Mouse (Mus musculus) thymus, adult 2 months (tissue): Measurements from ENCODE around the gene Herc6. TPM values are rescaled to one million over a fixed set of nuclear protein-coding genes. Genes with fewer than 3 reads are reported as not detected.

Source experiments
- DNase-seq: peaks from one replicate; pipeline ENCODE4 v3.0.0; 2021
- H3K27ac ChIP-seq: fragments of 200-500 bp; 2 replicates; pipeline ENCODE4 v1.5.1; 2012; ENCODE audit warnings: low read length, control low read depth; ENCODE audit not compliant: control insufficient read depth, insufficient read depth
- H3K27me3 ChIP-seq: fragments of 200-500 bp; 2 replicates; pipeline ENCODE4 v1.6.1; 2012; ENCODE audit warnings: mild to moderate bottlenecking, low read length, moderate library complexity, mixed read lengths; ENCODE audit not compliant: control insufficient read depth, insufficient read depth
- H3K36me3 ChIP-seq: fragments of 200-500 bp; 2 replicates; pipeline ENCODE4 v1.6.1; 2012; ENCODE audit warnings: mild to moderate bottlenecking, low read length, moderate library complexity; ENCODE audit not compliant: control insufficient read depth, insufficient read depth
- H3K4me1 ChIP-seq: fragments of 200-500 bp; replicated peaks from 2 replicates; pipeline ENCODE4 v1.6.1; 2012; ENCODE audit warnings: low read length; ENCODE audit not compliant: control insufficient read depth, insufficient read depth
- H3K4me3 ChIP-seq: fragments of 200-500 bp; 2 replicates; pipeline ENCODE4 v1.5.1; 2012; ENCODE audit warnings: mild to moderate bottlenecking, low read length, control low read depth, moderate library complexity; ENCODE audit not compliant: control insufficient read depth, insufficient read depth
- CTCF ChIP-seq: fragments of 200-500 bp; IDR thresholded peaks from 2 replicates; pipeline ENCODE4 v1.5.1; 2012; ENCODE audit warnings: mild to moderate bottlenecking, control low read depth, low read length, moderate library complexity, borderline replicate concordance; ENCODE audit not compliant: control insufficient read depth, poor library complexity, insufficient read depth; ENCODE audit errors: extremely low read depth
- POLR2A ChIP-seq: fragments of 200-500 bp; IDR thresholded peaks from 2 replicates; pipeline ENCODE4 v1.6.1; 2012; ENCODE audit warnings: mild to moderate bottlenecking, low read length, control low read depth, moderate library complexity; ENCODE audit not compliant: control insufficient read depth, poor library complexity, insufficient read depth; ENCODE audit errors: extremely low read depth
- WGBS: fragments of 180-500 bp; shearing (Covaris S2); methylation state at CpG from one replicate; pipeline ENCODE4 v1.1.7; 2018; 5-methylcytosine and 5-hydroxymethylcytosine counted together
- polyA plus RNA-seq: library from polyadenylated mRNA; depleted of rRNA; stranded (reverse); fragments of >200 nt; gene quantifications from 2 replicates; pipeline ENCODE4 v1.2.3, GENCODE M21; 2012

Gene Herc6
- polyA plus RNA-seq, 1 experiment: 15.7 TPM

- WGBS: 95% methylated on average over 2 of the region's 2 CpGs
- TF ChIP-seq CTCF: no peak
- TF ChIP-seq POLR2A: no peak
- H3K36me3 ChIP-seq: peaks cover 28% of the 10 kb centered on the region
Observed at GRCm38 (mm10) chr6:57615788-57616187, 35.0 kb downstream of the Herc6 start.

GRCm38 (mm10) chr6:57639531-57639930 is 58.7 kb downstream of the Herc6 start:
- H3K27ac ChIP-seq: no peak overlapping the region
- H3K4me3 ChIP-seq: no peak overlapping the region
- no peaks in the 10 kb centered on the region for H3K27me3 ChIP-seq
- peaks cover 3% of the 10 kb centered on the region; the same call in 1 of the 2 replicates for H3K36me3 ChIP-seq
- DNase-seq: no peak
- 95% methylated on average over 1 of the region's 1 CpGs for WGBS
- H3K4me1 ChIP-seq: 0 out of 2 replicates have a peak, but pooled peaks cover 2% of the 10 kb centered on the region
- TF ChIP-seq POLR2A (no peak), CTCF (no peak)

More at GRCm38 (mm10) chr6:57615788-57616187, 35.0 kb downstream of the Herc6 start:
- Histone ChIP-seq H3K4me1 (no peaks in the 10 kb centered on the region), H3K27ac (no peak overlapping the region), H3K27me3 (no peaks in the 10 kb centered on the region), H3K4me3 (no peak overlapping the region)
- no peak for DNase-seq

GRCm38 (mm10) chr6:57641789-57642188 is 61.0 kb downstream of the Herc6 start:
- H3K4me3 ChIP-seq: no peak overlapping the region
- H3K27me3 ChIP-seq: no peaks in the 10 kb centered on the region
- DNase-seq: no peak
- H3K4me1 ChIP-seq: 0 out of 2 replicates have a peak, but pooled peaks cover 2% of the 10 kb centered on the region
- TF ChIP-seq CTCF: no peak
- no peak overlapping the region for H3K27ac ChIP-seq
- H3K36me3 ChIP-seq: peaks cover 3% of the 10 kb centered on the region; the same call in 1 of the 2 replicates
- 25% methylated on average over 4 of the region's 4 CpGs for WGBS

GRCm38 (mm10) chr6:57647256-57647655 is 66.5 kb downstream of the Herc6 start:
- H3K27me3 ChIP-seq: no peaks in the 10 kb centered on the region
- WGBS: 84% methylated on average over 1 of the region's 1 CpGs
- no peaks in the 10 kb centered on the region for H3K36me3 ChIP-seq
- no peak for TF ChIP-seq CTCF
- TF ChIP-seq POLR2A: no peak
- no peak overlapping the region for H3K27ac ChIP-seq
- DNase-seq: no peak
- H3K4me1 ChIP-seq: no peaks in the 10 kb centered on the region
- H3K4me3 ChIP-seq: no peak overlapping the region

GRCm38 (mm10) chr6:57661295-57661694 is 80.5 kb downstream of the Herc6 start:
- Histone ChIP-seq H3K36me3 (no peaks in the 10 kb centered on the region), H3K4me1 (no peaks in the 10 kb centered on the region), H3K27me3 (no peaks in the 10 kb centered on the region), H3K4me3 (no peak overlapping the region), H3K27ac (no peak overlapping the region)
- WGBS: 87% methylated on average over 4 of the region's 4 CpGs
- DNase-seq: no peak
- TF ChIP-seq CTCF: no peak
- no peak for TF ChIP-seq POLR2A

GRCm38 (mm10) chr6:57684156-57684555 is 103.4 kb downstream of the Herc6 start:
- H3K4me3 ChIP-seq: no peak overlapping the region
- WGBS: 95% methylated on average over 1 of the region's 1 CpGs
- no peak for TF ChIP-seq CTCF
- TF ChIP-seq POLR2A: no peak

More at GRCm38 (mm10) chr6:57684156-57684555, 103.4 kb downstream of the Herc6 start:
- DNase-seq: no peak
- Histone ChIP-seq H3K36me3 (no peaks in the 10 kb centered on the region), H3K27ac (no peak overlapping the region), H3K4me1 (no peaks in the 10 kb centered on the region), H3K27me3 (no peaks in the 10 kb centered on the region)
